Mouse (Mus musculus) urinary bladder, postnatal 0 days (tissue): ENCODE results near the gene Nipa2. TPM values are rescaled to one million over a fixed set of nuclear protein-coding genes. Genes with fewer than 3 reads are reported as not detected.

Experiments used
- polyA plus RNA-seq: library from polyadenylated mRNA; unstranded; fragments of >200 nt; fragmentation: Nextera tagmentation; extraction: Ambion mirVana; gene quantifications from 2 replicates; pipeline ENCODE4 v1.2.1, GENCODE M21; 2015

The Nipa2 gene
- polyA plus RNA-seq = 44.4 and 54.2 TPM in 2 replicates

DNA sequence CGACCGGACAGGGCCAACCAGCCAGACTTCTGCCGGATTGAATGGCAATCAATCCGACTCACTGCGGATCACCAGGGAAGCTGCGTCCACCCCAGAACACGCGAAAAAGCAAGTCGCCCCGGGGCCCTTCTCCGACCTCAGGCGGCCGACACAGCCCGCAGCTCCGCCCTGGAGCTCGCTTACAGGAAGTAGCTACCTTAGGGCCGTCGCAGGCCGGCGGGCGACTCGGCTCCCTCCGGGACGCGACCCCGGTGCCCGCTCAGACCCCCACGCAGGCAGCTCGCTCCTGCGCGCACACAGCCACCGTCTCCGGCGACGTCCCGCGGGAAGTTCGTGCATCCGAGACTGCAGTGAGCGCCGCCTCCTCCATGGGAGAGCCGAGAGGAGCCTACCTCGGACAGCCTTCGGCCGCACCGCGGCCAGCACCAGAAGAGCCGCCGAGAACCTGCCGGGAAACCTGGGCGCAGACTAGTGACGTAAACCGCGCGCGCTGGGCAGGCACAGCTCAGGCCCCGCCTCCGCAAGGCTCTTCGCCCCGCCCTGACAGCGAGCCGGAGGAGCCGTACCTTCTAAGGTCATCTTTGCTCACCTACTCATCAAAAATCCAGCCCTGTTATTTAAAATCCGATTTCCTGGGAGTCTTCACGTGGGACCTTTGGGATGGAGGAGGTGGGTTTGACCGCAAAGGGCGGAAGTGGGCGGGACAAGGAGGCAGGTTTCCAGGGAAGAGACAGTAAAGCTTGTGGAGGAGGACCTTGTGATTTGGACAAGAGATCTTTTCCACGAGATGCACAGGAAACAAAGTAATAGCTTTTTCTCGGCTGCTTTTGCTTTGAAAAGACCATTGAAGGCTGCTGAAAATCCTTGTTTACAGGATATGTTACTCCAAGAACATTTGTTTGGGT, at the start of gene Nipa2:
TSS of gene Nipa2 (minus strand) at position 473 of the 905 bp plus-strand sequence.

Other genes with a start within 250 kb of the Nipa2 start
- gene Siglech, start 194.3 kb downstream of the Nipa2 start, polyA plus RNA-seq = 0.33 TPM in 1 of 2 replicates, not detected in the other
- gene Tubgcp5, start 168.3 kb downstream of the Nipa2 start, polyA plus RNA-seq = 10.2 and 13.1 TPM in 2 replicates
- 74.6 and 78.1 TPM in 2 replicates for gene Cyfip1, start 120.7 kb downstream of the Nipa2 start, polyA plus RNA-seq
- gene Nipa1, start 57.5 kb upstream of the Nipa2 start, polyA plus RNA-seq = 11.5 and 14.7 TPM in 2 replicates
- gene Herc2, start 87.7 kb upstream of the Nipa2 start, polyA plus RNA-seq = 15.9 and 19.7 TPM in 2 replicates